Mouse (Mus musculus) heart, postnatal 0 days (tissue): ENCODE measurements around the gene Has1.

Source experiments
- CTCF ChIP-seq: IDR thresholded peaks from 2 replicates; pipeline ENCODE4 v1.5.1; 2016; ENCODE audit warnings: antibody characterized with exemption, control low read depth, low read depth
- EP300 ChIP-seq: IDR thresholded peaks from 2 replicates; pipeline ENCODE4 v1.6.1; 2016; ENCODE audit warnings: antibody characterized with exemption, low read depth

DNA sequence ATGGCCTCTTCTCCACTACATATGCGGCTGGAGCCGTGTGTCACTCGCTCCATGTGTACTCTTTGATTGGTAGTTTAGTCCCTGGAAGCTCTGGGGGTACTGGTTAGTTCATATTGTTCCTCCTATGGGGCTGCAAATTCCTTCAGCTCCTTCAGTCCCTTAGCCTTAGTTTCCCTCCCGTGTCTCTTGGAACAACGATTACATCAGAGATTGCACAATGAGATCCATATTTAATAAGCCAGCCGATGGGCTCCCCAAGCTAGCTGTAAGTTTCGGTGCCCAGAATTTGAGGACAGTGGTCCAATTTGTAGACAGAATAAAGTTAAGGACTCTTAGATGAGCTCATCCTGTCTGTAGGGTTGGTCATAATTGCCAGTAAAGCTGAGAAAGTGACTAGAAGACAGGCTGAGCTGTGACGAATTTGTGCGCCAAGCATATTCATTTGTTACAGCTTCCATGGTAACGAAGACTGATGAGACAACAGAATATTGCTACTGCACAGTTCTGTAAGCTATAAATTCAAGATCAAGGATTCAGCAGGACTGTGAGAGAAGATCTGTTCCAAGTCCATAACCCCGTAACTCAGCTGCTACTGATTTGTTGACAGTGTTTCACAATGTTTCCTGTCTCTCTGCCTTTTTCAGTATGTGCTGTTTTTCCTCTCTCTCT, 11.9 kb upstream of the Has1 start:
- TF ChIP-seq CTCF (no peak), EP300 (no peak)
